Mouse (Mus musculus) cerebellum, adult 2 months (tissue): ENCODE data around the gene Ebf1. TPM values are rescaled to one million over a fixed set of nuclear protein-coding genes. Genes with fewer than 3 reads are reported as not detected.

Experiments used
- DNase-seq, 2 experiments: peaks; one replicate each; pipeline ENCODE4 v3.0.0; 2021
- H3K27ac ChIP-seq: fragments of 200-500 bp; 2 replicates; pipeline ENCODE4 v1.5.1; 2012; ENCODE audit warnings: low read length, control low read depth, inconsistent platforms; ENCODE audit not compliant: insufficient read depth
- H3K27me3 ChIP-seq: fragments of 200-500 bp; 2 replicates; pipeline ENCODE4 v1.6.1; 2012; ENCODE audit warnings: inconsistent platforms, mild to moderate bottlenecking, low read length, moderate library complexity; ENCODE audit not compliant: control insufficient read depth, insufficient read depth
- H3K4me1 ChIP-seq: fragments of 200-500 bp; 2 replicates; pipeline ENCODE4 v1.6.1; 2011; ENCODE audit warnings: low read length; ENCODE audit not compliant: control insufficient read depth, insufficient read depth
- H3K4me3 ChIP-seq: fragments of 200-500 bp; replicated peaks from 2 replicates; pipeline ENCODE3; 2011; ENCODE audit warnings: mild to moderate bottlenecking, low read depth, low read length, control low read depth; ENCODE audit not compliant: insufficient read depth
- CTCF ChIP-seq: fragments of 200-500 bp; IDR thresholded peaks from 2 replicates; pipeline ENCODE4 v1.5.1; 2011; ENCODE audit warnings: low read depth, mild to moderate bottlenecking, control low read depth, low read length, moderate library complexity, borderline replicate concordance; ENCODE audit not compliant: insufficient read depth
- POLR2A ChIP-seq: fragments of 200-500 bp; IDR thresholded peaks from 2 replicates; pipeline ENCODE4 v1.6.1; 2011; ENCODE audit warnings: low read length, control low read depth, borderline replicate concordance; ENCODE audit not compliant: insufficient read depth
- WGBS: fragments of 180-500 bp; shearing (Covaris S2); methylation state at CpG from one replicate; pipeline ENCODE4 v1.1.7; 2018; 5-methylcytosine and 5-hydroxymethylcytosine counted together
- polyA plus RNA-seq: library from polyadenylated mRNA; depleted of rRNA; stranded (reverse); fragments of >200 nt; gene quantifications from 2 replicates; pipeline ENCODE4 v1.2.3, GENCODE M21; 2012

Ebf1 gene
- polyA plus RNA-seq, 1 experiment: 24.9 TPM

DNA sequence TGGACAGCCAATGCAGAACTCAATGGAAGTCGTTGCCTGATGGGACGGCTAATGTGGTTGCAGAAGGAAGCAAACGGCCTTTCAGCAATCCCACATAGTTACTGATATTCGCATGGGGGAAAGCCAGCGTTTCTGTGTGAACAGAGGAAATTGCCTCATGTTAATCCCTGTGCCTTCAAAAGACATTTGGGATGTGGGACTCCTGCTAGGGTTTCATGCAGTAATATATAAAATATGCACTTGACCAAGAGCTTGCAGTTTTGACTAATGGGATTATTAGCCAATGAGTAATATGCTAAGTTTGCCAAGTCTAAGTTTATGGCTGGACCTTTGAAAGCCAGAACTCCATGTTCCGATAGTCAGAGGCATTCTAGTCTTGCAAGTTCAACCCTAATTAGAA lies 331.4 kb downstream of the Ebf1 start:
- TF ChIP-seq CTCF (no peak), POLR2A (no peak)
- 93% methylated on average over 6 of the region's 6 CpGs for WGBS
- Histone ChIP-seq H3K27ac (no peak overlapping the region), H3K4me3 (no peak overlapping the region), H3K4me1 (no peaks in the 10 kb centered on the region), H3K27me3 (no peaks in the 10 kb centered on the region)
- DNase-seq: no peak

DNA sequence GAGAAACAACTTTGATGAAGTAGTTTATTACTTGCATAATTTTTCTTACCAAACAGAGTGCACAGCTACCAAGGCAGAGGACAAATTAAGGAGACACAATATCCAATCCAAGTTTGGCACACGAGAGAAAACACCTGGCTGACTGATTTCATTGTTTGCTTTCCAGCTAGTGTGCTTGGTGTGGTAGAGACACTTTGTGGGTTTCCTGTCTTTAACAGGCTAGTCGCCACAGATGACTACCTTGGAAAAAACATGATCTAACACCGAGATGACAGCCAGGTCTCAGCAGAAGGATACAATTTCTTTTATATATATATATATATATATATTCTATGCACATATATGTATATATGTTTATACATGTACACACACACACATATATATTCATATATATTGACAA lies 332.0 kb downstream of the Ebf1 start:
- TF ChIP-seq POLR2A (no peak), CTCF (no peak)
- Histone ChIP-seq H3K4me3 (no peak overlapping the region), H3K27ac (no peak overlapping the region), H3K4me1 (peaks cover under 1% of the 10 kb centered on the region; the same call in 1 of the 2 replicates), H3K27me3 (no peaks in the 10 kb centered on the region)
- no peak for DNase-seq
- WGBS: 87% methylated on average over 3 of the region's 3 CpGs

DNA sequence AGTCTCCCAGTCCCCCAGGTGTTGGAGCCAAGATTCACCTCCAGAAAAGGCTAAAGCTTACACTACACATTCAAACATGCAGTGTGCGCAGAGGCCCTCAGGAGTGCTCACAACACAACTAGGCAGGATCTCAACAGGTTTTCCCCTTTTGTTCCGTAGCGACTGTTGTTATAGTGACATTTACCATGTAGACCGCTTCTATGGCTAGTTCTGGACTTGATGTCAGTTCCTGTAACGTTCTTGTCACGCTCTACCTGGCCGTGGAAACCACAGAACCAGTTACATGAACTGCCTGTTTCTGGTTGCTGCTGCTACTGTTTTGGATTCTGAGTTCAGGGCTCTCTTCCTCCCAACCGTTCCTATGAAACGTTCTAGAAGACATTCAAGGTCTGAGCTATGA lies 333.2 kb downstream of the Ebf1 start:
- DNase-seq: no peak
- H3K27me3 ChIP-seq: no peaks in the 10 kb centered on the region
- TF ChIP-seq POLR2A (no peak), CTCF (no peak)
- no peak overlapping the region for H3K4me3 ChIP-seq
- H3K4me1 ChIP-seq: peaks cover 5% of the 10 kb centered on the region; the same call in 1 of the 2 replicates
- 96% methylated on average over 9 of the region's 9 CpGs for whole genome bisulfite sequencing
- H3K27ac ChIP-seq: no peak overlapping the region

DNA sequence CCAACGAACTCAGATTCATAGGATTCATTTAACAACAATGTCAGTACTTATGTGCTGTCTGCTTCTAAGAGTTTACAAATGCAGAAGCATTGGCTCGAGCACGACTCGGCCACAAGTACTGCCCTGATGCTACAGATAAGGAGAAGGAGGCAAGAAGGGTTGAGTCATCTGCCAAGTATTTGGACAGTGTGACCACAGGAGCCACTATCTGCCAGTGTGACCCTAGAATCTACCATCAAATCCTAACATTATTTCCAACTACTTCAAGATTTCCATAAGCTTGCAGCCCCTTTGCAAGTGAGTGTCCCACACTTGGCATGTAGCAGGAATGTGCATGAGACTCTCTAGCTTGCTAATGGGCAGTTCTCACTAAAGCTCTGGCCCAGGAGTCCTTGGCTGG lies 334.4 kb downstream of the Ebf1 start:
- TF ChIP-seq POLR2A (no peak), CTCF (no peak)
- H3K4me3 ChIP-seq: no peak overlapping the region
- no peak overlapping the region for H3K27ac ChIP-seq
- DNase-seq: no peak
- peaks cover 5% of the 10 kb centered on the region; the same call in 1 of the 2 replicates for H3K4me1 ChIP-seq
- no peaks in the 10 kb centered on the region for H3K27me3 ChIP-seq
- WGBS: 97% methylated on average over 4 of the region's 4 CpGs

DNA sequence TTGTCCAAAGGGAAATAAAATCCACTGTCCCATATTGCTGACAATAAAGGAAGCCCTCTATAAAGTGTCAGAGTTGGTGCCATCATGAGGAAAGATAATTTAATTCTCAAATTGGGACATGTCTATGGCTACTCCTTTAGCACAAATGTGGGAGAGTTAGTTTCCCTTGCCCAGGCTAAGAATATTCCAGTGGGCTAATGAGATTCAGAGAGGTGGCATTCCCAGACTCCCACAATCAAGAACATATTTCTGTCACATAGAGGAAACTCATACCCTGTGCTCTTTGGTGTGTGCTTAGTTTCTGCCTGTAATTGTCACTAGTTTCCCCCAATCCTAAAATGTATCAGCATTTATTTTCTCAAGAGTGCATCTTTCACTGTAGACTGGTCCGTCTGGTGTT lies 336.2 kb downstream of the Ebf1 start:
- WGBS: 84% methylated on average over 1 of the region's 1 CpGs
- peaks cover 5% of the 10 kb centered on the region; the same call in 1 of the 2 replicates for H3K4me1 ChIP-seq

DNA sequence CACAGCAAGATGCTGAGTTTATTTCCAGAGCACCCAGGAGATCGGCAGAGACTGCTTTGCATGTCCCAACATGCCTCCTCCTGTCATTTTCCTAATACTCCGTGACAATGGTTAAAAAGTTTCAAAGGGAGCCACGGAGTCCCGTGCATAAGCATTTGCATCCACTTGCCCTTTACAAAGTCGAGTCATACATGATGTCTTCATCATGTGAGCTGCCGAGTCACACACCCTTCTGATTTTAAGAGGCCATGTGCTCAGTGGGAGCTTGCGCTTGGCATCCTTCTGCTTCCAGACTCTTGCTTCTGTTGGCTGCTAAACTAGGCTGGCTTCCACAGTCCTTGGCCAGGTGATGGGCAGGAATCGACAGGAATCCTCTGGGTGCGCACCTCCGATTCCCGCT lies 336.7 kb downstream of the Ebf1 start:
- no peak overlapping the region for H3K27ac ChIP-seq

More for the DNA sequence above, 336.2 kb downstream of the Ebf1 start:
- no peak overlapping the region for H3K27ac ChIP-seq
- no peak overlapping the region for H3K4me3 ChIP-seq
- no peaks in the 10 kb centered on the region for H3K27me3 ChIP-seq
- TF ChIP-seq POLR2A (no peak), CTCF (no peak)
- DNase-seq: no peak

DNA sequence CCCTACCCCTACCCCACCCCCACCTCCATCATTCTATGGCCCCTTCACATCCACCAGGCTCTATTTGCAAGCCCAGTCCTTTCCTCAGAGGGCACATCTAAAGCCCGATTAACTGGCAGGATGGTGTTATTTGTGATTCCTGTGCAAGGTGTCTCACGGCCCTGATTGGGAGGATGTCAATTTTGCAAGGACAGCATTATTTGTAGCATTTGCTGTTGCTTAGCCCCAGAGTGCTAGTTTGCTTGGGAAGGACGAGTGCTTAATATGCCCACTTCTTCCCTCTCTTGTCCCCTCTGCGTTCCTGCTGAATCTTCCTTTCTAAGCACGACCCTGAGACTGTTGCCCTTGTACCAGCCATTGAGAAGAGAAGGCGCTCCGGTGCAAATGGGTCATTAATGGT lies 337.2 kb downstream of the Ebf1 start:
- Histone ChIP-seq H3K27me3 (no peaks in the 10 kb centered on the region), H3K4me3 (no peak overlapping the region), H3K27ac (no peak overlapping the region), H3K4me1 (peaks cover 5% of the 10 kb centered on the region; the same call in 1 of the 2 replicates)
- no peak for DNase-seq
- 69% methylated on average over 7 of the region's 7 CpGs for WGBS
- TF ChIP-seq POLR2A: no peak
- TF ChIP-seq CTCF: no peak

More for the DNA sequence above, 336.7 kb downstream of the Ebf1 start:
- H3K4me3 ChIP-seq: peak overlapping the region; percentile 7
- TF ChIP-seq CTCF: no peak
- peaks cover 5% of the 10 kb centered on the region; the same call in 1 of the 2 replicates for H3K4me1 ChIP-seq
- H3K27me3 ChIP-seq: no peaks in the 10 kb centered on the region
- DNase-seq: peak; percentile 53 to 72
- WGBS: 6% methylated on average over 11 of the region's 11 CpGs

DNA sequence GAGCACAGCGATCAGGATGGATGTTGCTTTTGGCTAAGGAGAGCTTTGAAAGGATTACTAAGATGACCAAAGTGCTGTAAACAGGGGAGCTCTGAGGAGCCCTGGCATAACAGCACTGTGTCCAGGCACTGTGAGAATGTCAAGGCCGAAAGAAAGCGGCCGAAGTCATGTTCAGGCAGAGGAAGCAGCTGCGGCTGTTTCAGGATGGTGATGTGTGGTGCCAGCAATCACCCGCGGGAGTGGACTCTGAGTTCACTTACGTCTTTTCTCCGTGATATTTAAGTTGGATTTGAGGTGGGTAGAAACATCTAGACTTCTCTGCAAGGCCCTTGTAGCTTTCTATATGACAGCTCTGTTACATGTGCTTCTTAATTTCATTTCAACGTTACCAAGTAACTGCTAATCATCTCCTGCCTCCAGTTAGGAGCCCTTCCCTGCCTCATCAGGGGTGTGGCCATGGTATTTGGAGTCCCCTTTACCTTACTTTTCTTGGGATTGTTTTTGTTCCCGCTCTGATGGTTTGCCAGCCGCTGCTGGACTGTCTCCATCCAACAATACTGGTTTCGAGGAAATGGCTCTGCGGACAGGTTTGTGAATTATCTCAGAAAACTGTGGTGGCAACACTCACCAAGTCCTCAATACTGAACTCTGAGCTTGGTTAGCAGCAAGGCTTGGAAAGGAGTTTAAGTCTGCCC lies 345.8 kb downstream of the Ebf1 start:
- TF ChIP-seq POLR2A (no peak), CTCF (no peak)
- no peak overlapping the region for H3K4me3 ChIP-seq
- no peaks in the 10 kb centered on the region for H3K4me1 ChIP-seq
- no peak overlapping the region for H3K27ac ChIP-seq
- H3K27me3 ChIP-seq: no peaks in the 10 kb centered on the region
- 83% methylated on average over 14 of the region's 14 CpGs for WGBS
- DNase-seq: no peak

DNA sequence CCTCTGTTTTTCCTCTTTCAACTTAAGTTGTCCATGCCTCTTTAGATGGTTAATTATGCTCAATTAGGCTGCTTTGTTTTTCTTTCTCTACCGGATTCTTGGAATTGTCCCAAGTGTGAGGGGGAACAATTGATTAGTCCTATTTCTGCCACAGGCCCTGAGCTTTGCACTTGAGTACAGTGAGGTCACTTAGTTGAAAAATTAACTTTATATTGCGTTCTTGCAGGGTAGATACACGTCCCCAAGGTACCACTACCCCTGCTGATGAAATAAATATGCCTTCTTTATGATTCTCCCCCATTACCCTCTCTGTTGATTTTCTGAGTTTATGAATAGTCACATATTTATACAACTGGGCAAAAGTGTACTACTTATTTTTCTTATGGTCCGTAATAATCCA lies 351.9 kb downstream of the Ebf1 start:
- no peak overlapping the region for H3K27ac ChIP-seq
- WGBS: 65% methylated on average over 4 of the region's 4 CpGs
- H3K4me1 ChIP-seq: no peaks in the 10 kb centered on the region
- DNase-seq: no peak
- H3K4me3 ChIP-seq: no peak overlapping the region
- no peak for TF ChIP-seq CTCF
- TF ChIP-seq POLR2A: no peak
- H3K27me3 ChIP-seq: no peaks in the 10 kb centered on the region
